Mouse (Mus musculus): ENCODE results near the gene Srprb.

The Srprb gene

DNA sequence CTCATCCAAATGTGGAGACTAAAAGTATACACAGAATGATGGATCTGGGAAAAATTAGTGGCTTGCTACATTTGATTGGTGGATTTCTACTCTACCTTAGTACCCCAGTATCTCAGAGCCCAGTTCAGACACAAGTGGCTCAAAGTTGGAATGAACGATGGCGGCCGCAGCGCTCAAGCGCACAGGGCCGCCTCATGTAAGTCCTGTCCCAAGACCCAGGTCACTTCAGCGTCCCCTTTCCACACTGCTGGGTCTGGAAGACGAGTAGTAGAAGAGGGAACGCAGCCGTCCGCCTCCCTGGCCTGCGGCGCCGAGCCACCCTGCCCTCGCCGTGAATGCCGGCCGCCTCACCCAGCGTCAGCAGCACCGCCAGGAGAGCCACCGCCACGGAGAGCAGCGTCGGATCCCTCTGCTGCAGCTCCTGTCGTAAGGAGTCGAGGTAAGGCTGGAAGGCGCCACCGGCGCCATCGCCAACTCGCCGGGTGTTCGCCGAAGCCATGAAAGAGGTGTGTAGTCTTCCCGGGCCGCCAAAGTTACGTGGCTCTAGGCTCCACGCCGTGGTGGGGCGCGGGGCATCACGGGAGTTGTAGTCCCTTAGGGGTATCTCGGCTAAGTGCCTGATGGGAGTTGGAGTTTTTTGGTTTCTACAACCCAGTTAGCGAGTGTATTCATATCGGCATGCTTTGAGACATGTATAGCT lies at the start of gene Srprb:
Srprb (minus strand) TSS at position 577 of the 700 bp plus-strand sequence.
- peak; percentile 84 to 88 for DNase-seq (ENCODE audit: low spot score in 2 of 2)

DNA sequence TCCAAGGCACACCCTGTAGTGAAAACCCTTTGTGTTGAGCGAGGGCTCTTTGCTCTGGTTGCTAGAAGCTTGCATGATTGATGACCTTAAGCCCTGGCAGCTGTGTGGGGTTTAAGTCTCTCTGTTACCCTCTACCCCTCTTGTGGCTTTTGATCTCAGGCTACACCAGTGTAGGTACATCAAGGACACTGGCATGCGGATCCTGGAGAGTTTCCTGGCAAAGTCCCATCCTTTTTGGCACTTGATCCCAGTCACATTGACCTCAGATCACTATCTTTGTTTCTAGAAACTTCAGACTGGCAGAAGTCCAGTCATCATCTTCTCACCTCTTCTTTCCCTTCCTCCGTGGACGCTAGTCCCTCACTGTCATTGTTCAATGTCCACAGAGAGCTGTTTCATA lies 46.7 kb upstream of the Srprb start:
- no peak for DNase-seq (ENCODE audit: low spot score in 2 of 2)

DNA sequence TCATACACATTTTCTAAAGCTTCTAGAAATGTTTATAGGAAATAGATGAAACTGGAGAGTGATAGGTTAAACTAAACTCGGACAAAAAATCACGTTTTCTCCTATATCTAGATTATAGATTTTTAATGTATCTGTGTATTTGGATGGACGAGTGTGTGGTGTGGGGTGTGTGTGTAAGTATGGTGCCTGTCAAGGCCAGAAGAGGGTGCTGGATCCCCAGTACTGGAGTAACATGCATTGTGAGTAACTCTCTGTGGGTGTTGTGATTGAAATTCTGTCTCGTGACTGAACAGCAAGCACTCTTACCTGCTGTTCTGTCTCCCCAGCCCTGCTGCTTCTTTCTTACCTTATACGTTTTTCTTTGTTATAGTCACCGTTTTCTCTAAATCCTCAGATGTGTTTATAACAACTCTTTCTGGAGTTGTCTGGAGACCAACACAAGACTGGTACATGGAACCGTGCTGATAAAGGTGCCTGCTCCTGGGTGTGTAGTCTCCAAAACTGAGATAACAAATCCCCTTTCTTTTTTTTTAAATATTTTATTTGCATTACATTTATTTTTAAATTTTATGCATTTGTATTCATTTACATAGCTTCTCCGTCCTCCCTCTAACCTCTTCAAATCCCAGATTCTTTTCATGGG lies 44.7 kb upstream of the Srprb start:
- DNase-seq (ENCODE audit: low spot score in 2 of 2), result no peak

DNA sequence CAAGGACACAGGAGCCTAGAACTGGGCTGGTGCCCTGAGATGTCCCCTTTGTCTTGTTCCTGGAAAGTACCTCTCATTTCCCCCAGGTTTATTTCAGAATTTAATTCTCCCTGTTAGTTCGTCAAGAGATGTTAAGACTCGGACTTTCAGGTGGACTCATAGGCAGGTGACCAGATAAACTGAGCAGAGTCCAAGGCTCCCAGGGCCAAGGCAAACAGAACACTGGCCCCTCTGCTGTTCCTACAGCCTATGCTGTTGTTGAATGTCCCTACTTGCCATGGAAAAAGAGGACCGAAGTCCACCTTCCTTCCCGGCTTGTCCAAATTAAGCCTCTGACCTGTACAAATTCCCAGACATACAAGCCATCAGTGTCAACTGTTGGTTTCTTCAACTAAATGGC lies 41.7 kb upstream of the Srprb start:
- no peak for DNase-seq (ENCODE audit: low spot score in 2 of 2)

DNA sequence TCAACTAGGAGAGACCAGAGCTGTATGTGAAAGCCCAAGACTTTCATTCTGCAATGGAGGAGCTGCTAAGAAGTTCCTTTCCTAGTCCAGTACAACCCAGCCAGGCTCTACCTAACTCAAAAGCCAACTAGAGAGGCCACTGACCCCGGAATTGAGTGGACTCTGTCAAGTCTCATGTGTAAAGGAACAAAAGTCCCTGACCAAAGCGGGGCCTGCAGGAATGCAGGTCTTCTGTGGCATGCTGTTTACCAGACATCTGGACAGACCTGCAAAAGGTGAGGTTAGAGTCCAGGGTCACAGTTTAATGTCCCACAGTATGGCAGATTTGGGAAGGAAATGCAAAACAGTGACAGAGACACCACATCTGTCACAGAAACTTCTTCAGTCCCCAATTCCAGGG lies 39.3 kb upstream of the Srprb start:
- DNase-seq (ENCODE audit: low spot score in 2 of 2), result no peak

DNA sequence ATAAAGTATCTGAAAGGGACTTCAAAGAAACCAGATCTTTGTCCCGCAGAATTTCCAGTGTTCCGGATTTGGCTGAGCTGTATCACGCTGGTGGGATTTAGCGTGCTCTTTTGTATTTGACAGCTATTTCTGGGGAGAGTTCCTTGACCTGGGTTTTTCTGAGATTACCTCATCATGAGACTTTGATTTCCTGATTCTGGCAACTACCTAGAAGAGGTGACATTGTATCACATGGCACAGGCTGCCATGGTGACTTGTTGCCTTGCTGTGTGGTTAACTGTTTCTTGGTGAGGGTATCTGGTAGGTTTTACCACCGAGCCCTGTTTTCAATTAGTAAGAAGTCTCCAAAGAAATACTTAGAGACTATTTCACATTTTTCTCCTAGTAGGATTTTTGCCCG lies 37.5 kb upstream of the Srprb start:
- no peak for DNase-seq (ENCODE audit: low spot score in 2 of 2)

DNA sequence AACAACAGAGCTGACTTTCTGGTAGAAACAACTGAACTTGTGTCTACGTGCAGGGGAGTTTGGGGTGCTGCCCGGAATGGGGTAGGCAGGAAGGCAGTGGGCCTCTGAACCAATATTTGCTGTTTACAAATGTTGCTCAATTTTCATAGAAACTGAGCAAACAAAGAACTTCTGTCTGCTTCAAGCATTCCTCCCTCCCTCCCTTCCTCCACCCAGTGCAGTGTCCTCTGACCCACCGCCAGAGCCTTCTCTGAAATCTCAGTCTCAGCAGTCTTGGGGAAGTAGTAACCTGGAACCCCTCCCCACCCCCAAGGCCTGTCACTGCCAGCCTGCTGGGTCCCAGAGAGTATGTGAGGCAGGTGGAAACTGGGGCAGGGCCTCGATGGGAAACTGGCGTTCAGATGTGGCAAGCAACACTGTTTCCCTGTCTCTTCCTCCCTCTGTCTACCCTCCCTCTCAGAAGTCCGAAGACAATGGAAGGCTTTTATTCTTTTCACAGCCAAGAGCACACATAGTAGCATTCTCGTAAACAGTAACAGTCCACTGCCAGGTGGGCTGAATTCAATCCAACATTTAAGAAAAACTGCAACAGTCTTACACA lies 32.7 kb upstream of the Srprb start:
- DNase-seq (ENCODE audit: low spot score in 2 of 2), result no peak

DNA sequence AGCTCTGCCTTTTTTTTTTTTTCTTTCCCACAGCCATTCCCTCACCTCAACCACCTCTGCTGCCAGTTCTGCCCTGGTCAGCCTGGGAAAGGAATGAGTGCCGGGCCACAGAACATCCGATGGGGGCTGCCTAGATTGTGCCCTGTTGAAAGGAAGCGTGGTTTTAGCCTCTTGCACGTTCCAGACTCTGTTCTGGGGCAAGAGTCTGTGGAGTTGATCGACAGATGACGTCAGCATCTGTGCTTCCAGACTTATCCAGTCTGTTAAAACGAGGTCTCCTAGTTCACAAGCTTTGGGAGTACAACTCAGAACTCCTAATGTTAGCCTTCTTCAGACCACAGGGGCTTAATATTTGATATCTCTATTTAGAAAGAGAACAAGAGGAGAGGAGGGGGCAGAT lies 32.1 kb upstream of the Srprb start:
- DNase-seq (ENCODE audit: low spot score in 2 of 2), result no peak

DNA sequence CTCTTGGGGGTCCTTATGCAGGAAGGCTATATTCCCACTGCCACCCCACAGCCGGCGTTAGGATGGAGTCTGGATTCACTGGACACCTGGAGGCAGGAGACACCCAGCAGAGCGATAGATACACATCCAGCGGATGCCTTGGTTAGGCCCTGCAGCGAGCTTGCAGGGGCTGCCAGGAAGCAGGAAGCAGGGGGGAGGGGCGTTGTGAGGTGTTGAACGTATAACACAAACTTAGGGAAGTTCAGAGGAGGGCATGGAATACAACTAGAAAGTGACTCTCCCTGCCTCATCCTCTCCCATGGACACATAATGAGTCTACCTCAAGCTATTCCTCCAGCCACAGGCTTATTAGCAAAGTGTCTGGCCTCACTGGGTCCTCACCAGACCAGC lies 31.1 kb upstream of the Srprb start:
- no peak for DNase-seq (ENCODE audit: low spot score in 2 of 2)

DNA sequence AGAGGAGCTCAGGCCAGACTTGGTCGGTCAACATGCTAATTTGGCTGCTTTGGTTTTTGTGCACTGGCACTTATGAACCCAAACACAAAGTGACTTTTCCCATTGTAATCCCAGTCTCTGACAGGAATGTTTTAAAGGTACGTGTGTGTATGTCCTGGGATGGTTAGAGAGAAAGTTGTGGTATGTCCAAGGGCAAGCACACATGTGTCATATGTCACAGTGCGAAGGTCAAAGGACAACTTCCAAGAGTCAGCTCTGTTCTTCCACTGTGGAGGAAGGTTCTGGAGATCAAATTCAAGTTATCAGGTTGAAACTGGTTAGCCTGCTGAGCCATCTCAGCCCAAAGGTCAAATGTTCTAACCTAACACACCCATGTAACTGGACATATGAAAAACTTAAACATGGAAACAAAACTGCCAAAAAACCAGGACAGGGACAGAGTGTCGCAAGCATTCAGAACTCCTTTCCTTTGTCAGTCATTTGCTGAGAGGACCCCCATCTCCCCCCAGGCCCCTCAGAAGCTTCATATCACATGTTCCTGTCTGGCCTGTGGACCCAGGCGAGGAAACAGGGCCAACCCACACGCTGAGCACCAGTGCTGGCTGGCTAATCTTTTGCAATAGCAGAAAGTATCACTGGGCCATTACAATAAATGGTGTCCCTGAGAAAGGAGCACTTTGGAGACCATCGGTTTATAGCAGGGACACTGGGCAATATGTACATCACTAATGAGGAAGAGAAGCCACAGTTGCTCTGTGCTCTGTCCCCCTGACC lies 30.5 kb upstream of the Srprb start:
- DNase-seq (ENCODE audit: low spot score in 2 of 2), result no peak

DNA sequence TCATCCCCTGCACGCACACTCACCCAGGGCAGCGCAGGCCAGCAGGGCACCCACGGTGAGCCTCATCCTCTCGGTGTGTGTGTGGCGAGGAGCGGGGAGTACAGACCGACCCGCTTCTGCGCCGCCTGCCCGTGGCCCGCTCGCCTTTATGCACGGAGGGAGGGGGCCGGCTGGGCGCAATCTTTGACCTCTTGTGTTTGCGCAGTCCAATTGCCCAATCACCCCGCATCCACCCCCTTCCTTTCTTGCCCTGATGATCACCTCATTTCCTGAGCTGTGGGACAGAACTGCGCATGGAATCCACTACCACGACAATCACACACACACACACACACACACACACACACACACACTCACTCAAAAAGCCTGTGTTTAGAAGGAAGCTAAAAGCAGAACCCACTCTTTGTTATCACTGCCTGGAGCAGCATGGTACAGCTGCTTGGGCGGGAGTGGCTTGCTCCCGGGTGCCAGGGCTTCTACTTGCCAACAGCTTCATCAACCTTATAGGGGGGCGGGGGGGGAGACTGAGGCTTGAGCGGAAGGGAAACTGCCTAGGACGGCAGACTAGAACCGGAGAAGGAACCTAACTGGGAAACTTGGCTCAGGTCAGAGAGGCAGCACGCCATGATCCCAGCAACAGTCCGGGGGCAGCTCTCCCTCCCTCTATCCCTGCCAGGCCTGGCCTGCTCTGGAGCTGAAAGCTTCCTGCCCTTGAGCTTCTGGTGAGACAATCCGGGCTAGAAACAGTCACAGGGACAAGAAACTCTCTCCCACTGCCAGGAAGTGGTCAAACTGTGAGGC lies 28.4 kb upstream of the Srprb start, which contains the start of the genes Gm20425 and Trf:
Gm20425 (minus strand) TSS at position 157 of the 801 bp plus-strand sequence.
Trf (minus strand) TSS at position 294 of the 801 bp plus-strand sequence.
- DNase-seq (ENCODE audit: low spot score in 2 of 2), result peak in 1 of 2 experiments; percentile 22

DNA sequence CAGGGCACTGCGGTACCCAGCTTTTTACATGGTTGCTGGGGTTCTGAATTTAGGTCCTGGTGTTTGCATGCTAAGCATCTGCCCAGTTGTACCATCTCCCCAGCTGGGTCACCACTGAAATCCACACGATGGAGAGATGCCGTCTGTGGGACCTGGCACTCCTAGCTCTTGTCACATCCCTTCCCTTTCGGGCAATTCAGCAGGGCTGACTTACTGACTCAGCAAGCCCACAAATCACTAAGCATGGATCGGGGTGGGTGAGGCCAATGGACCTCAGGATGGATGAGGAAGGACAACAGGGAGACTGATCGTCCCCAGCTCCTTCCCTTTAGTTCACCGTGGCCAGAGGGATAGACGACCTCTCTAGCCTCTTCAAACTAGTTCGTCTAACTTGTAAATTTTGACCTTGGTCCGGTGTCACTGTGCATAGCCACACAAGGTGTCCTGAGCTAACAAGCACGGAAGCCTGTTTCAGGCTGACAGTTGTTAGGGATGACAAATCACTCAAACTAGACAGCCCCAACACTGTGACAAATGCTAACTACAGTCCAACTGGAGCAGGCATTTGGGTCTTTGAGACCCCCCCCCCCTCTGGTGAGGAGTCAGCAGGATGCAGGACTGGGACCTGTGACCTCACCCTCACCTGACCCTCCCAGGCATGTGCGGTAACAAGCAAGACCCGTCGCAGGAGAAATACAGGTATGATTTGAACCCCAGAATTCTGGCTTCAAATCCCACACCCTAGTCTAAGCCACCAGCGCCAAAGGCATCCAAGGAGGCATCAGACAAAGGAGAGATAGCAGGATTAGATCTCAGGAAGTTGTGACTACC lies 27.3 kb upstream of the Srprb start:
- no peak for DNase-seq (ENCODE audit: low spot score in 2 of 2)

DNA sequence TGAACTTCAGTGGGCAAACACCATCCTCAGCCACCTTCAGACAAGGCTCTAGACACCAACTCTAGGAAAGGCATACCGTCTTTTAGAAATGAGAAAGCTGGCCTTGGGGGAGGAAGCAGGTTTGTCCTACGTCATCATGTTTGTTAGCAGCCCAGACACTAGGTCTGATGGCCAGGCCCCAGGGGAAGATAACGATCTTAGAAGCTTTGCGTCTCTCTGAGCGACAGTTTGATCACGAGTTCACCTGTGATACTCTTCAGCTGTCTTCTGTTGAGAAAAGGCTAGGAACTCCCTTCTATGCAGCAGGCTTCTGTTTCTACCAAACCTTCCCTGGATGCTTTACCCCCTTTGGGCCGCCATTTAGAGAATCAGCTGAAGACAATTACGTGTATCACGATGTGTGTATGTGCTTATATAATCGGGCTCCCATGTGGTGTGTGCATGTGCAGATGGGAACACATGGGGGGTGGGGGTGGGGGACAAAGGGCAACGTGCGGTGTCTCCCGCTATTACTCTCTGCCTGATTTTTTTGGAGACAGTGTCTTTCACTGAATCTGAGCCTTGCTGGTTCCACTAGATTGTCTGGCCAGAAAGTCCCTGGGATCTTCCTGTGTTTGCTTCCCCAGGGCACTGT lies 26.6 kb upstream of the Srprb start:
- DNase-seq (ENCODE audit: low spot score in 2 of 2), result no peak

DNA sequence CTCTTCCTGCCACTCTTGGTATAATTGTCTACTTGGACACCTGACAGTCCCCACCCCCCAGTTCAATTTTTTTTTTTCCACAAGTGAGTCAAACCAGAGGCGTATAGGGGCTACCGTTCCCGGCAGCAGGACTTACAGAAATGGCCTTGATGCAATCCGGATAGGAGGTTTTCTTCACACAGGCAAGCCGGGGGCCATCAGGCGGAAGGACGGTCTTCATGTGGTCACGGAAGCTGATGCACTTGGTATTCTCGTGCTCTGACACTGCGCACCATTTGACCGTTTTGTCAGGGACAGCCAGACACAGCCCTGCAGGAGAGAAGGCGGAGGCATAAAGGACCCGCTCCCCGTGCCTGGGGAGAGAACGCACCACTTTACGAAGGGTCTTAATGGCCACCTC lies 25.8 kb upstream of the Srprb start:
- DNase-seq (ENCODE audit: low spot score in 2 of 2), result no peak

DNA sequence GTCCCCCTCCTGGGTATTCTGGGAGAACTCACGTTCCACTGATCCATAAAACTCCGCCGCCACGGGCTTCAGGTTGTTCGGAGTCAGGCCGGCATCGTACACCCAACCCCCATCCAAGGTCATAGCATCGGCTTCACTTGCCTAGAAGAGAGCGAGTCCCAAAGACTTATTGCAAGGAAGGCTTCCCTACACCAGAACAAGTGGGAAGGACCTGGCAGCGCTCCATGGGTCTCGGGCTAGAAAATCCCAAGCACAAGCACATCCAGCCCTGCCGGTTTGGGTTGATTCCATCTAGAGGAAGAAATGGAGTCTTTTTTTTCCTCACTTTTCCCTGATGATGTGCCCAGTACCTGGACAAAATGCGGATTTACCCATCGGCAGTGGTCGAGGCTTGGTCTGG lies 24.9 kb upstream of the Srprb start:
- no peak for DNase-seq (ENCODE audit: low spot score in 2 of 2)

DNA sequence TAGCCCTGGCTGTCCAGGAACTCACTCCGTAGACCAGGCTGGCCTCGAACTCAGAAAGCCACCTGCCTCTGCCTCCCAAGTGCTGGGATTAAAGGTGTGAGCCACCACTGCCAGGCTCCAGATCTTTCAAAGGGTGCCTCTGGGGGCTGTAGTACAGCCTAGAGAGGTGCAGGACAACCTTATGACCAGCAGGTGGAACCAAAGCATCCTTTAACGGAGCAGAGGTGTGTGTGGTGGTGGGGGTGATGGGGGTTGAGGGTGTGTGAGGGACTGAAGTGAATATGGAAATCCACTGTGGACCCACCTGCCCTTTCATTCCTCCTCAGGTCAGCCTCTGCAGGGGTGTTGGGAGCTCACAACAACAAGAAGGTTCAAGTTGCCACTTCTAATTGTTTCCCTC lies 23.5 kb upstream of the Srprb start:
- DNase-seq (ENCODE audit: low spot score in 2 of 2), result no peak

DNA sequence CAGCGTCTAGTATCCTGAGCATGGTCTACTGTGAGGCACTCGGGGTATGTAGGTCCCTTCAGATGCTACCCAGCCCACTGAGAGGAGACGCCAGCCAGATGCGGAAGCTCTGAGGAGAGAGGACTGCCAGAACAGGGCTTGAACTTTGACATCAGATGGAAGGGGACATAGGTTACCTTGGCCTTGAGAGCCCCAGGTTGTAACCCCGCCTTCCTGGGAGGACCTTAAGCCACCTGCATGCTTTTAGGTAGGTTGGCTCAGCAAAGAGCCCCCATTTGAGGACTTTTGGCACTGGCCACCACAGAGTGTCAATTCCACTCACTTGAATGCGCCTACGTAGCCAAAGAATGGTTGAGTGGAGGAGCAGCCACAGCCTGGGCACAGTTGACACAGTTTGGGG lies 22.8 kb upstream of the Srprb start:
- no peak for DNase-seq (ENCODE audit: low spot score in 2 of 2)

DNA sequence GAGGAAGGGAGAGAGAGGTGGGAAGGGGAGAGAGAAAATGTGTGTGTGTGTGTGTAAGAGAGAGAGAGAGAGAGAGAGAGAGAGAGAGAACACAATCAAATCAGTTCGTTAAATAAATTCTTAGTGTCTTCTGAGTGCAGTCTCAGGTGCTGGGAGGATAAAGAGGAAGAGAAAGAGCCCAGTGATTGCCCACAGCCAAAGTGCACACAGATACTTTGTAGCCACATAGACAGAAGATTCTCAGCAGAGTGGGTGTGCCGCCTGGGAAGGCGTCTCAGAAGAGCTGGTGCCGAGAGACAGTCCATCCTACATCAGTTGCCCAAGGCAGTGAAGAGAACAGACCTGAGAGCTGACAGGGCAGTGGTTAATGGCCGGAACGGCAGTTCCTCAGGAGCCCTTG lies 12.3 kb upstream of the Srprb start:
- DNase-seq (ENCODE audit: low spot score in 2 of 2), result no peak

DNA sequence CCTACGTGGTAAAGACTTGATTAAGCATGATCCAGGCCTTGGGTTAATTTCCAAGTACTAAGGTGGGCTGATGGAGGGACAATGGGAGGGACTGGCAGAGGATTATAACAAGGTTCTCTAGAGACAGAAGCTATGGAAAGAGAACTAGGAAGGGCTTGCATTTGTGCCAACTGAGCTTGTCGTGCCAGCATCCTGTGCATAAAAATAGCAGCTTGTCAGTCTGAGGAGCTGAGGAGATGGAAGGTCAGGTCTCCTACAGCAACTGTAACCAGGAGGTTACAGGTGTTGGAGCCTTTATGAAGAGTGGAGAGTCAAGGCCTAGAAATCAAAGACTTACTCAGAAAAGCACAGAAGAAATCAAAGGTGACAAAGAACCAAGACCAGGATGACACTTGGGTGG lies 11.7 kb upstream of the Srprb start:
- no peak for DNase-seq (ENCODE audit: low spot score in 2 of 2)
